Mouse (Mus musculus): ENCODE results near the gene Fgfr2. TPM values are rescaled to one million over a fixed set of nuclear protein-coding genes. Genes with fewer than 3 reads are reported as not detected.

Fgfr2 gene
- total RNA-seq, 2 experiments from 2014 or later: 47.6 to 49.5 TPM

GRCm38 (mm10) chr7:130719931-130720598 lies 2403.1 kb downstream of the Fgfr2 start:
- H3K27ac ChIP-seq: no peak overlapping the region; the same call in 1 of the 2 replicates
- H3K4me3 ChIP-seq: no peak overlapping the region
- TF ChIP-seq CTCF (conservative IDR thresholded peaks at IDR 0.05): no peak
- DNase-seq (ENCODE audit: low spot score in 2 of 2): no peak

GRCm38 (mm10) chr7:130716989-130717388 lies 2406.2 kb downstream of the Fgfr2 start:
- Histone ChIP-seq H3K27ac (no peak overlapping the region), H3K4me3 (no peak overlapping the region)
- TF ChIP-seq CTCF (conservative IDR thresholded peaks at IDR 0.05): no peak
- DNase-seq (ENCODE audit: low spot score in 2 of 2): no peak

- no peak for DNase-seq (ENCODE audit: low spot score in 2 of 2)
- H3K27ac ChIP-seq: no peak overlapping the region
- H3K4me3 ChIP-seq: no peak overlapping the region
- TF ChIP-seq CTCF (conservative IDR thresholded peaks at IDR 0.05): no peak
These were observed 2406.8 kb downstream of the Fgfr2 start for GRCm38 (mm10) chr7:130716341-130716740.

- DNase-seq (ENCODE audit: low spot score in 2 of 2): no peak
- no peak overlapping the region for H3K4me3 ChIP-seq
- no peak for TF ChIP-seq CTCF (conservative IDR thresholded peaks at IDR 0.05)
- H3K27ac ChIP-seq: no peak overlapping the region
These were observed 2407.7 kb downstream of the Fgfr2 start for GRCm38 (mm10) chr7:130715467-130715866.

GRCm38 (mm10) chr7:130713319-130713718 lies 2409.8 kb downstream of the Fgfr2 start:
- H3K27ac ChIP-seq: no peak overlapping the region
- H3K4me3 ChIP-seq: no peak overlapping the region
- no peak for DNase-seq (ENCODE audit: low spot score in 2 of 2)
- TF ChIP-seq CTCF (conservative IDR thresholded peaks at IDR 0.05): no peak

GRCm38 (mm10) chr7:130711851-130712250 lies 2411.3 kb downstream of the Fgfr2 start:
- H3K4me3 ChIP-seq: no peak overlapping the region
- DNase-seq (ENCODE audit: low spot score in 2 of 2): no peak
- H3K27ac ChIP-seq: no peak overlapping the region
- TF ChIP-seq CTCF (conservative IDR thresholded peaks at IDR 0.05): no peak

- no peak overlapping the region for H3K27ac ChIP-seq
- TF ChIP-seq CTCF (conservative IDR thresholded peaks at IDR 0.05): no peak
- H3K4me3 ChIP-seq: no peak overlapping the region
- DNase-seq (ENCODE audit: low spot score in 2 of 2): no peak
These were observed 2413.5 kb downstream of the Fgfr2 start for GRCm38 (mm10) chr7:130709372-130710274.

- no peak for DNase-seq (ENCODE audit: low spot score in 2 of 2)
- no peak for TF ChIP-seq CTCF (conservative IDR thresholded peaks at IDR 0.05)
- H3K4me3 ChIP-seq: no peak overlapping the region
- no peak overlapping the region for H3K27ac ChIP-seq
These were observed 2414.2 kb downstream of the Fgfr2 start for GRCm38 (mm10) chr7:130708940-130709339.

- DNase-seq (ENCODE audit: low spot score in 2 of 2): no peak
- Histone ChIP-seq H3K4me3 (no peak overlapping the region), H3K27ac (no peak overlapping the region)
- TF ChIP-seq CTCF (conservative IDR thresholded peaks at IDR 0.05): no peak
These were observed 2417.9 kb downstream of the Fgfr2 start for GRCm38 (mm10) chr7:130705230-130705629.

GRCm38 (mm10) chr7:130701336-130701735 lies 2421.8 kb downstream of the Fgfr2 start:
- Histone ChIP-seq H3K4me3 (no peak overlapping the region), H3K27ac (no peak overlapping the region)
- no peak for TF ChIP-seq CTCF (conservative IDR thresholded peaks at IDR 0.05)
- no peak for DNase-seq (ENCODE audit: low spot score in 2 of 2)

GRCm38 (mm10) chr7:130698480-130698879 lies 2424.7 kb downstream of the Fgfr2 start:
- DNase-seq (ENCODE audit: low spot score in 2 of 2): no peak
- H3K27ac ChIP-seq: no peak overlapping the region
- no peak for TF ChIP-seq CTCF (conservative IDR thresholded peaks at IDR 0.05)
- H3K4me3 ChIP-seq: no peak overlapping the region

- H3K27ac ChIP-seq: peak overlapping the region; percentile 61
- TF ChIP-seq CTCF (conservative IDR thresholded peaks at IDR 0.05): no peak
- DNase-seq (ENCODE audit: low spot score in 2 of 2): peak in 1 of 2 experiments; percentile 53
- H3K4me3 ChIP-seq: peak overlapping the region; percentile 82
These were observed 2426.6 kb downstream of the Fgfr2 start for GRCm38 (mm10) chr7:130696347-130697234.
